Mouse (Mus musculus) layer of hippocampus, adult 18-20 months (tissue): ENCODE data around the gene Amelx. TPM values are rescaled to one million over a fixed set of nuclear protein-coding genes. Genes with fewer than 3 reads are reported as not detected.

Experiments used
- DNase-seq, 2 experiments: peaks; one replicate each; pipeline ENCODE4 v3.0.0; 2022; ENCODE audit warnings: low spot score in 2 of 2
- long read RNA-seq: library from polyadenylated mRNA; stranded (forward); transcript quantifications from one replicate; pipeline ENCODE4 v2.0.0, GENCODE M21; 2021
- total RNA-seq, 2 experiments: library from RNA; stranded (reverse); gene quantifications; 2 replicates each; pipeline ENCODE4 v1.2.3; 2021

Amelx gene
- not detected for total RNA-seq
- long read RNA-seq = 0 reads

DNA sequence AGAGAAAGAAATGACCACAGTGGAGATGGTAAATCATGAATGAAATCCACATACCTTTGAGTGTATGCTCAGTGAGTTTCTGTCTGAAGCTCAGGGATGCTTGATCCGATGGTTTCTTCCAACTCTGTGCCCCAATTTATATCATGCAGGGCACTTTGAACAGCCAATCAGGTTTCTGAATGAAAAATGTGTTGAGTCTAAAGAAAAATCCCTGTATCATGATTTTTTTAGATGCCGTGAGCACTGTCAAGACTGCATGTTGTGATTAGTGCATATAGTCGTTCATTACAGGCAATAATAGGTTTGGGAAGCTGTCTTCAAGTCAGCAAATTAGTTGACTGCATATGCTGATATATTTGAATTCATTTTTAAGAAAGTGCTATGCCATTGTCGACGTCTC, at the start of gene Amelx:
Gene Amelx (minus strand): TSS at position 101 of the 400 bp plus-strand sequence.
- DNase-seq = no peak

DNA sequence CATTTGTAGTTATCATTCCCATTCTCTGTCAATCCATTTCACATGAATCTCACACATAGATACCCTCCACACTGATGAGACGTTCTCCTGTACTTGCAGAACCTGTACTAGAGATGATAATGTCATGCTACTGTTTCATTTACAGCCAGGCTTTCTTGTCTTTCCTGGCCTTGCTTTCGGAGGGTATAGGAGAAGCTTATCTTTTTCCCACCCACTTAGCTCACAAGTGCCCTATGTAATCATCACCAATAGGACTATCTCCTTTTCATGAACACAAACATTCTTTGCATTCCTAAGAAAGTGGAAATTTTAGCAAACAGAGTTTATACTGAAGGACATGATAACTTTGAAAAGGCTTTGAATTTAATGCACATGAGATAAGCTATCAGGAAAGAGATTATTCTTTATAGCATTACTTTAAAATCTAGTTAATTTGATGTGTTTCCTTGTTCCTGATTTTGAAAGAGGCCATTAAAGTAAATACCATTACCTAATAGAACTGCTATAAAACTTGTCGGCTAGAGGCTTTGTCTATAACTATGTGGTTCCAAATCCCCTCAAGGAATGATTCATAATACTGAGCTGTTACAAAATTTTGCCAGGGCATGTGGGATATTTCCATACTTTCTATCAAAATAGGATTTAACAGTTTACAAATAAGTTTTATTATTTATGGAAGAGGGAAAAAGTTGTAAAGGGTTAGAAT, 35.5 kb upstream of the Amelx start:
- DNase-seq = no peak

DNA sequence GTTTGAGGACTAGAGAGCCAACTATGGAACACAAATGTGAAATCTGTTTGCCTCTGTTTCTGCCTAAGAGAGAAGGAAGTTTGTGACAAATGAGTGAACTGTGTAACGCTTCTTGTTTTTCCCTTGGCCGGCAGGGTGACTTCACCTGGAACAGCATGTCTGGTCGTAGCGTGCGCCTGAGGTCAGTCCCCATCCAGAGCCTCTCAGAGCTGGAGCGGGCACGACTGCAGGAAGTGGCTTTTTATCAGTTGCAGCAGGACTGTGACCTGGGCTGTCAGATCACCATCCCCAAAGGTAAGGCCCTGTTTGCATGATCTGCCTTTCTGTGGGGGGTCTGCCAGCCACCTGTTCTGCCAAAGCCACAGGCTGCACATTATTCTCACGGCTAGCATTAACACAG, 33.1 kb upstream of the Amelx start:
- DNase-seq = no peak

DNA sequence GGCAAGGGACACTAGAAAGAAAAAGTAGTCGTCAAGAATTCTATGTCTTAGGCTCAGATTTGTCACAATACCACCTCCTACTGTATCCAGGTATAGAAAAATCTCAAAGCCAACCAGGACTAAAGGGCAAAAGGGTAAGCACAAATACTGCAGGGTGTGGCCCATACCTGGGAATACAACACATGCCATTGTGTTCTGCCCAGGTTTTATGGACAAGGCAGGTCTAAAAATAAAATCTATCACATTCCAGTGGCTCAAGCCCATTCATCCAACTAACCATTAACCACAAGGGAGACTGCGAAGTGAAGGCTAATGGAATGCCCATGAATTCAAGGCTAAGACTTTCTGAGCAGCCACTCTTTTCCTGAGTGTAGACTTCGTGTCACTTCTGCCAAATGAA, 23.0 kb upstream of the Amelx start:
- no peak for DNase-seq

DNA sequence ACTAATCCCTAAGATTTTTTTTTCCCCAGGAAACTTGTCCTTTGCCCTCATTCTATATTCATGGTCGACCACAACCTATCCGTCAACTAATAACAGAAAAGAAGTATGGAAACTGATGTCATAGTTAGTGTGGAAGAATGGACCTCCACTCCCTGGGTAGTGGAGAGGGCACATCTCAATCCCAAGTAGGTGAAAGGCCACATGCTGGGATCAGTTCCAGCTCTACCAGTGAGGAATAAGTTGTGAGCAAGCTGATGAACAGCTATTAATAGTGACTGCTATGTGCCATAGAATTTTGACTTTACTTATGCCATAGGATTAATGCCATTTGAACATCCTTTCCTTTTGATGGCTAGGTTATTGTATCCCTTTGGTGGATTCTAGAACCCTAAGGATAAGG, 8.4 kb downstream of the Amelx start:
- no peak for DNase-seq

DNA sequence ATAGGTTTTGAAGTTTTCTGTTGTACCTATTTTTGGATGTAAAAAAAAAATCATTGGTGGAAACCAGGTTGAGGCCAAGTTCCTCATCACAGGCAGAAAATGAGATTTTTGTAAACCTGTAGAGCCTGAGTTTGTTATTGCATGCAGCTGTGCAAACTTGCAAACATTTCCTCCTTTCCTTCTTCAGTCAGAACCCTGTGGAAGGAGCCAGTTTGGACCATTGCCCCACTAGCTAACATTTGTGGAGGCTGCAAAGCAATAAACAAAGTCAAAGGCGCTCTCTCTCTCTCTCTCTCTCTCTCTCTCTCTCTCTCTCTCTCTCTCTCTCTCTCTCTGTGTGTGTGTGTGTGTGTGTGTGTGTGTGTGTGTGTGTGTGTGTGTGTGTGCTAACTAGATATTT, 13.2 kb downstream of the Amelx start:
- no peak for DNase-seq

DNA sequence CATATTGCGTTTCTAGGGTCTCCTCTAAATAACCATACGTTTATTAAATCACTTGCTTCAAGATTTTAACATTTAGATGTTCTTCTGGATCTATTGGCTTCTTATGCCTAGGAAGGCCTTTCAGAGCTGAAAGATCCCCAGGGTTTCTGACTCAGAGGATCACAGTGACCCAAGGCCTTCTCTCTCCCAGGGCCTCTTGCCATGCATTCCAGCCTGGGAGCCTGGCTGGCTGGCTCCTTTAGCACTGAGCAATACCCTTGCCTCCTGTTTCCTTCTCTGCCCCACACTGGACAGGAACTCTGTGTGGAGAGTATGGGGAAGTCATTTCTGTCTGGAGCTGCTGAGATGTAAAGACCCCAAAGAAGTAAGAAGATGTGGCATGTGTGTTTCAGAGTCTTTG, 16.0 kb downstream of the Amelx start:
- no peak for DNase-seq

DNA sequence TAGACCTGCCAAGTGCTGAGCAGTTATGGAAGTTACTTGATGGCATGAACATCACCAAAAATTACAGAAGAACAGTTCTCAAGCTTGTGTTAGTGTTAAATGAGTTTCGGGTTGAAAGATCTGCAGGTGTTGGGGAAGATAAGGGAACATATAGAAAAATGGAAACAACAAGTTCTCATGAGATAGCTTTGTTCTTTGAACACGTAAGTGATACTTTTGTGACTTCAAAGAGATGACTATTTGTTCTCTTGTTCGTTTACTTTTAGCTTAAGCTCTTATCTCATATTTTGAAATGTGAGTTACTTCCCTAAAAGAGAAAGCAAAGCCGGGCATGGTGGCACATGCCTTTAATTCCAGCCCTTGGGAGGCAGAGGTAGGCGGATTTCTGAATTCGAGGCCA, 28.6 kb downstream of the Amelx start:
- no peak for DNase-seq

DNA sequence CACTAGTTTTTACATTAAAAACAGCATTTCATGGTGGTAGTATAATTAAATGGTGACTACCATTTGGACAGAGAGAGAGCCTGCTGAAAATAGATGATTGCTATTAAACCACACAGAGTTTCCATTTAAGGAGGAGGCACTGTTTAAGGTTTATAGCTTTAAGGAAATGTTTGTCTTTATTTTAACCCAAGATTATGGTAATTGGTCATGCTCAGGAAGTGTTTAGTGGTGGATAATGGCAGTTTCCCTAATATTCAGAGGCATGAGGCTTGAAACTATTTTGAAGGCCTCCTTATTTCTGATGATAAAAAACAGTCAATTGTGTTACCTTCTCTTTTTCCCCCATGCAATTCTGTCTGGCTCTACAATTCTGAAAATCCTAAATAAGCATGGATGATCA, 33.2 kb downstream of the Amelx start:
- no peak for DNase-seq

DNA sequence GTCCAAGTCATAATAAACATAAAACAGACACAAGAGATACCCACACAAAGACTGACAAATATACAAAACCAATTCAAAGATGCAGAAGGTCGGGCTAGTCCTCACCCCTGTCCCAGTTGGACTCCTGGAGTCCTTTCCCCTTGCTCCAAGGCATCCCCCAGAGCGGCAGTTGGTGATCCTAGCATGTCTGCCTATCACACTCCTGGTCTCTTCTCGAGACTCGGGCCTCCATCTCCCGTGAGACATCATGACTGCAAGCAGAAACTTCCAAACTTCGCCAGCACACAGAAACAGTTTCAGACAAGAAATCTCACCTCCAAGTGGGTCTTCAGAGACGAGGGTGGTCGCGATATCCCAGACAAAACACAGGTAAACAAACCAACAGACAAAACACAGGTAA, 46.5 kb downstream of the Amelx start:
- no peak for DNase-seq

DNA sequence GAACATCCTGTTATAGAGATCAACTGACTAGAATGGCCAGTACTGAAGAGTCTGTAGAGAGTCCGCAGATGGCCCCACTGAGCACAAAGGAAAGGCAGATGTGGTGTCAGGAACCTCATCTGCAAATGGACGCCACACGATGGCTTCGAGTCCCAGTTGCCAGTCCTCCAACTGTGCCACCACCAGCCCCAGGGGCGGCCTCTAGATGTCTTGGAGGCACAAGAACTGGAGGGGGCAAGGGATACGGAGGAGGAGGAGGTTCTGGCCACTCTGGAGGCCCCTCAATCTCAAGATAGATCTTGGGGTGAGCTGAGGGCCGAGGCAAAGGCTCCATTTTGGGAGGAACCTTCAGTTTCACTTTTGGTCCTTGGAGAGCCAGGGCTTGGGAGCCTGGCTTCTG, 47.2 kb downstream of the Amelx start:
- DNase-seq = no peak

Other genes starting within 250 kb of the Amelx start
- gene Hccs, start 133.2 kb upstream of the Amelx start, total RNA-seq = 10 to 100 TPM; 20.3 to 20.8 TPM